Mouse (Mus musculus): ENCODE results near the gene Ang2. TPM values are rescaled to one million over a fixed set of nuclear protein-coding genes. Genes with fewer than 3 reads are reported as not detected.
"Not testable (repeated sequence)": the region's sequence is repeated elsewhere in the genome, so short reads cannot be mapped to it uniquely, and the experiment has no call there.

The Ang2 gene
- polyA plus RNA-seq, 1 experiment from 2014 or later, result not detected

DNA sequence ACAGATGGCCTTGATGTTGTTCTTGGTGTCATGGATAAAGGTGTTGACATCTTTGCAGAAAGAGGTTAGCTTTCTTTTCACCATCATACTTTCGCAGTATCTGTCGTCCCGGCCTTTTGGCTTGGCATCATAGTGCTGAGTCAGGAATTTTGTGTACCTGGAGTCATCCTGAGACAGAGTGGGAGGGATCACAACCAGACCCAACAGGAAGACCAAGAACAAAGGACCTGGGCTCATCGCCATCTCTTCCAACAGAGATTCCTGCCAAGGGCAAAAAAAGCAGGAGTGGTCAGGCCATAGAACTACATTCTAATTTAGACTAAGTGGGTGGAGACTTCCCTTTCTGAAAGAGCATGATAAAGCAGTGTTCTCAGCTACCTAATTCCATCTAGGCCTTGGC, 3.3 kb downstream of the Ang2 start:
- no peak overlapping the region for H3K4me3 ChIP-seq (ENCODE audit: low read depth, low read length)
- 89% methylated on average over 4 of the region's 4 CpGs for WGBS
- no peak overlapping the region for H3K27ac ChIP-seq (ENCODE audit: low read length)
- no peaks in the 10 kb centered on the region for H3K9me3 ChIP-seq (replicated peaks; ENCODE audit: control insufficient read depth, low read length, poor library complexity, severe bottlenecking)
- no peak overlapping the region for H3K4me2 ChIP-seq (ENCODE audit: low read length)
- H3K27me3 ChIP-seq (ENCODE audit: control insufficient read depth, insufficient read depth, low read depth, low read length), result no peaks in the 10 kb centered on the region
- H3K4me1 ChIP-seq (ENCODE audit: control insufficient read depth, insufficient read depth, low read length), result no peaks in the 10 kb centered on the region
- no peak for ATAC-seq
- H3K36me3 ChIP-seq (ENCODE audit: control insufficient read depth, insufficient read depth, low read length), result no peaks in the 10 kb centered on the region
- no peak overlapping the region for H3K9ac ChIP-seq (ENCODE audit: low read depth, low read length)

DNA sequence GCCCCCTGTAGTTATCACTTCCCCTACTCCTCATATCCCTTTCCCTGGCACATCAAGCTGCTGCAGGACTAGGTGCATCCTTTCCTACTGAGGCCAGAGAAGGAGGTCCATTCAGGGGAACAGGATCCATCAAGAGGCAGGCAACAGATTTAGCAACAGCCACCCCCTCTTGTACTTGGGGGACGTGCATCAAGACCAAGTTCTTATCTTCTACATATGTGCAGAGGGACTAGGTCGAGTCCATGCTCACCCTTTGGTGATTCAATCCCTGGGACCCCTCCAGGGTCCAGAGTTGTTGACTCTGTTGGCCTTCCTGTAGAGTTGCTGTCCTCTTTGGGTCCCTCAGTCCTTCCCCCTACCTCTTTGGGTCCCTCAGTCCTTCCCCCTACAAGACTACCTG, 17.9 kb downstream of the Ang2 start:
- not testable (repeated sequence) for H3K4me3 ChIP-seq (ENCODE audit: low read depth, low read length); H3K27ac ChIP-seq (ENCODE audit: low read length); H3K9me3 ChIP-seq (replicated peaks; ENCODE audit: control insufficient read depth, low read length, poor library complexity, severe bottlenecking); H3K27me3 ChIP-seq (ENCODE audit: control insufficient read depth, insufficient read depth, low read depth, low read length); H3K36me3 ChIP-seq (ENCODE audit: control insufficient read depth, insufficient read depth, low read length); H3K4me2 ChIP-seq (ENCODE audit: low read length); H3K4me1 ChIP-seq (ENCODE audit: control insufficient read depth, insufficient read depth, low read length); ATAC-seq; H3K9ac ChIP-seq (ENCODE audit: low read depth, low read length)
- WGBS, result 82% methylated on average over 2 of the region's 2 CpGs

DNA sequence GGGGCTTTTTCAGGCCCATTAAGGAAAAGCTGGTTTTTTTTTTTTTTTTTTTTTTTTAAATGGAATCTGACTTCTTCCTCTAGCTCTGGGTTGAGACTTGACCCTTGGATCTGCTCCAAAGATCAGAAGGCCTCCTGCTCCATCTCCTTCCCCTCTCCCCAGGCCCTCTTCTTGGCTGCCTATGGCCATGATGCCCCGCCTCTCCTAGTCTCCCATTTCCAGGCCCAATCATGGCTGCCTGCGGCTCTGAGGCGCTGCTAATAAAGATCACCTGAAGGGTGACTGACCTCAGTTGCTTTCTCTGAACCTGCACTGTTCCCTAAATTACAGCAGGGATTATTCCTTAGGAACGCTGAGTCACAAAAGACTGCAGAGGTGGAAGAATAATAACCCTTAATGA, 25.1 kb downstream of the Ang2 start:
- Histone ChIP-seq H3K4me2 (ENCODE audit: low read length) (no peak overlapping the region), H3K4me1 (ENCODE audit: control insufficient read depth, insufficient read depth, low read length) (no peaks in the 10 kb centered on the region), H3K36me3 (ENCODE audit: control insufficient read depth, insufficient read depth, low read length) (no peaks in the 10 kb centered on the region), H3K9me3 (replicated peaks; ENCODE audit: control insufficient read depth, low read length, poor library complexity, severe bottlenecking) (no peaks in the 10 kb centered on the region), H3K27me3 (ENCODE audit: control insufficient read depth, insufficient read depth, low read depth, low read length) (no peaks in the 10 kb centered on the region), H3K4me3 (ENCODE audit: low read depth, low read length) (no peak overlapping the region), H3K27ac (ENCODE audit: low read length) (no peak overlapping the region), H3K9ac (ENCODE audit: low read depth, low read length) (no peak overlapping the region)
- 62% methylated on average over 4 of the region's 4 CpGs for WGBS
- ATAC-seq, result no peak

- H3K27me3 ChIP-seq (ENCODE audit: control insufficient read depth, insufficient read depth, low read depth, low read length); H3K27ac ChIP-seq (ENCODE audit: low read length); H3K4me3 ChIP-seq (ENCODE audit: low read depth, low read length); H3K9me3 ChIP-seq (replicated peaks; ENCODE audit: control insufficient read depth, low read length, poor library complexity, severe bottlenecking); H3K4me1 ChIP-seq (ENCODE audit: control insufficient read depth, insufficient read depth, low read length); H3K9ac ChIP-seq (ENCODE audit: low read depth, low read length); H3K36me3 ChIP-seq (ENCODE audit: control insufficient read depth, insufficient read depth, low read length); ATAC-seq; H3K4me2 ChIP-seq (ENCODE audit: low read length): not testable (repeated sequence)
- WGBS, result 43% methylated on average over 4 of the region's 4 CpGs
Measured at GRCm38 (mm10) chr14:51172947-51173346, 26.0 kb downstream of the Ang2 start.

- not testable (repeated sequence) for H3K9ac ChIP-seq (ENCODE audit: low read depth, low read length); H3K4me1 ChIP-seq (ENCODE audit: control insufficient read depth, insufficient read depth, low read length); H3K27ac ChIP-seq (ENCODE audit: low read length); H3K36me3 ChIP-seq (ENCODE audit: control insufficient read depth, insufficient read depth, low read length); ATAC-seq; H3K4me3 ChIP-seq (ENCODE audit: low read depth, low read length); H3K9me3 ChIP-seq (replicated peaks; ENCODE audit: control insufficient read depth, low read length, poor library complexity, severe bottlenecking); H3K4me2 ChIP-seq (ENCODE audit: low read length); H3K27me3 ChIP-seq (ENCODE audit: control insufficient read depth, insufficient read depth, low read depth, low read length)
- WGBS, result 40% methylated on average over 9 of the region's 9 CpGs
Measured at GRCm38 (mm10) chr14:51172095-51172865, 26.7 kb downstream of the Ang2 start.

DNA sequence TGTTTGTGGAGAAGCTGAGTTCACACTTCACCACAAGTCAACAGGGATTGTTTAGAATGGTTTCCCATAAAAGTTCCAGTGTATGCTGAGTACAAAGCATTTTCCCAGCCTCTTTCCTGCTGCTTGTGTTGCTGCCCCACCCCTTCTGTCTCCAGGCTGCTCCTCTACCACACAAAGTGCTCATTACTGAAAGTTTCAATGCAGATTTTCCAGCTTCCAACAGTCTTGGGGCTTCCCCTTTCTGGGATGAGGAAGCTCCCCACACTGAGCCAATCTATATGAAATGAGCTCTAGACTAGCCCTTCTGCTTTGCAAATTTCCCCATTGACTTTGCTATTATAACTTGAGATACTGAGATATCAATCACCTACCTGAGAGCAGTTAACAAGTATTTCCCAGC, 32.9 kb downstream of the Ang2 start:
- Histone ChIP-seq H3K27ac (ENCODE audit: low read length) (no peak overlapping the region), H3K9me3 (replicated peaks; ENCODE audit: control insufficient read depth, low read length, poor library complexity, severe bottlenecking) (no peaks in the 10 kb centered on the region), H3K9ac (ENCODE audit: low read depth, low read length) (no peak overlapping the region), H3K27me3 (ENCODE audit: control insufficient read depth, insufficient read depth, low read depth, low read length) (no peaks in the 10 kb centered on the region), H3K4me1 (ENCODE audit: control insufficient read depth, insufficient read depth, low read length) (no peaks in the 10 kb centered on the region), H3K4me3 (ENCODE audit: low read depth, low read length) (no peak overlapping the region), H3K4me2 (ENCODE audit: low read length) (no peak overlapping the region), H3K36me3 (ENCODE audit: control insufficient read depth, insufficient read depth, low read length) (no peaks in the 10 kb centered on the region)
- no peak for ATAC-seq

GRCm38 (mm10) chr14:51165435-51165834, 33.5 kb downstream of the Ang2 start:
- Histone ChIP-seq H3K9ac (ENCODE audit: low read depth, low read length) (no peak overlapping the region), H3K36me3 (ENCODE audit: control insufficient read depth, insufficient read depth, low read length) (no peaks in the 10 kb centered on the region), H3K4me3 (ENCODE audit: low read depth, low read length) (no peak overlapping the region), H3K9me3 (replicated peaks; ENCODE audit: control insufficient read depth, low read length, poor library complexity, severe bottlenecking) (no peaks in the 10 kb centered on the region), H3K27ac (ENCODE audit: low read length) (no peak overlapping the region), H3K4me2 (ENCODE audit: low read length) (no peak overlapping the region), H3K4me1 (ENCODE audit: control insufficient read depth, insufficient read depth, low read length) (no peaks in the 10 kb centered on the region), H3K27me3 (ENCODE audit: control insufficient read depth, insufficient read depth, low read depth, low read length) (no peaks in the 10 kb centered on the region)
- ATAC-seq, result no peak
- 100% methylated on average over 1 of the region's 1 CpGs for WGBS

- not testable (repeated sequence) for H3K4me2 ChIP-seq (ENCODE audit: low read length); H3K4me1 ChIP-seq (ENCODE audit: control insufficient read depth, insufficient read depth, low read length); H3K27ac ChIP-seq (ENCODE audit: low read length); H3K9ac ChIP-seq (ENCODE audit: low read depth, low read length); H3K4me3 ChIP-seq (ENCODE audit: low read depth, low read length); ATAC-seq; H3K9me3 ChIP-seq (replicated peaks; ENCODE audit: control insufficient read depth, low read length, poor library complexity, severe bottlenecking); H3K36me3 ChIP-seq (ENCODE audit: control insufficient read depth, insufficient read depth, low read length); H3K27me3 ChIP-seq (ENCODE audit: control insufficient read depth, insufficient read depth, low read depth, low read length)
- 88% methylated on average over 6 of the region's 6 CpGs for WGBS
Measured at GRCm38 (mm10) chr14:51163323-51163722, 35.6 kb downstream of the Ang2 start.

GRCm38 (mm10) chr14:51161976-51162375, 37.0 kb downstream of the Ang2 start, which contains the start of gene Rnase2b:
Gene Rnase2b (plus strand): TSS chr14:51162260.
- H3K27ac ChIP-seq (ENCODE audit: low read length); H3K4me3 ChIP-seq (ENCODE audit: low read depth, low read length); H3K36me3 ChIP-seq (ENCODE audit: control insufficient read depth, insufficient read depth, low read length); H3K4me1 ChIP-seq (ENCODE audit: control insufficient read depth, insufficient read depth, low read length); H3K4me2 ChIP-seq (ENCODE audit: low read length); H3K9me3 ChIP-seq (replicated peaks; ENCODE audit: control insufficient read depth, low read length, poor library complexity, severe bottlenecking); ATAC-seq; H3K27me3 ChIP-seq (ENCODE audit: control insufficient read depth, insufficient read depth, low read depth, low read length); H3K9ac ChIP-seq (ENCODE audit: low read depth, low read length): not testable (repeated sequence)
- 96% methylated on average over 3 of the region's 3 CpGs for WGBS

All from midbrain, embryonic 16.5 days (tissue).